Mouse (Mus musculus) gastrocnemius, adult 18-20 months (tissue): ENCODE measurements around the gene Foxe1. TPM values are rescaled to one million over a fixed set of nuclear protein-coding genes. Genes with fewer than 3 reads are reported as not detected.

ENCODE experiments used
- DNase-seq: peaks from one replicate; pipeline ENCODE4 v3.0.0; 2021; ENCODE audit warnings: low spot score
- long read RNA-seq, 2 experiments: library from polyadenylated mRNA; stranded (forward); transcript quantifications; one replicate each; pipeline ENCODE4 v2.0.0; 2021
- total RNA-seq, 2 experiments: library from RNA; stranded (reverse); gene quantifications; 2 replicates each; pipeline ENCODE4 v1.2.3; 2021

The Foxe1 gene
- not detected for total RNA-seq
- long read RNA-seq, experiment 1: 0 reads
- long read RNA-seq, experiment 2: 0 reads

DNA sequence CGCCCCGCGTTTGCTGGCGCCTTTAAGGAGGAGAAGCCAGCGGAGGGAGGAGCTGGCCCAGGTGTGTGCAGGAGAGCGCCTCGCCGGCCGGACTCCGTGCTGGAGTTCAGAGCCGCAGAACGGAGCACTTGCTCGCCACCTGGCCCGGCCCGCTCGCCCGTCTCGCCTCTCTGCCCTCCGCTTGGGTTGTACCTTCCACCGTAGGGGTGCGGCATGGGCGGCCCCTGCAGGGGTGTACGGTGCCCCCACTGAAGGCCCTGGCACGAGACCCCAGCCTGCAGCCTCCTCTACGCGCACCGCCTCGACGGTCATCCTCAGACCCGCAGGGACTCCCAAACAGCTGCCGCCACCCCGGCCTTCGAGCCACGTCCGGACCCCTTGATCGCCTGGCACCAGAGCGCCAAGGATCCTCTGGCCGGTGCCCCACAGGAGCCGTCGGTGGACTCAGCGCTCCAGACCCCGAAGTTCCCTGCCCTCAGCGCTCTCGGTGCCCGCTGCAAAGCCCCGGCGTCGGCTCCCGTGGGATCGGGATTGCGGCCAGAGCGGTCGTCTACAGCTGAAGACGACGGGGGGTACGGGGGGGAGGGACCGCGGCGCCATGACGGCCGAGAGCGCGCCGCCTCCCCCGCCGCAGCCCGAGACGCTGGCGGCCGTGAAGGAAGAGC, at the start of gene Foxe1:
TSS of gene Foxe1 (plus strand) at position 14 of the 665 bp plus-strand sequence.
- DNase-seq: no peak

DNA sequence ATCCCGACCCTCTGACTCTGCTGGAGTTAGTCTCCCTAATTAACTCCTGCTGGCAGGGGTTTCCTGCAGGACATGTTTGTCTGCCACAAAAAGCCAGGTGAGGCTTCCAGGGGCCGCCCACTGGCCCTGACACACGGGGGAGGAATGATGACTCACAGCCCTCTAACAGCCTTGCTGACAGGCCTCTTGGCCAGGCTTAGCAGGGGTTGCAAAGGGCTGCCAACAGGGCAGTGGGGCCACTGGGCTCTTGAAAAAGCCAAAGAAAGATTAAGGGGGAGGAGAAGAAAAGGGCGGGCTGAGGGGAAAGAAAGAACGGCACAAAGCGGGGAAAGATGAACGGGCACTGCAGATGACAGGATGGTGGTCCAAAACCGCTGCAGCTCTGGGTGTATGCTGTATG, 39.3 kb upstream of the Foxe1 start:
- peak; percentile 48 for DNase-seq

DNA sequence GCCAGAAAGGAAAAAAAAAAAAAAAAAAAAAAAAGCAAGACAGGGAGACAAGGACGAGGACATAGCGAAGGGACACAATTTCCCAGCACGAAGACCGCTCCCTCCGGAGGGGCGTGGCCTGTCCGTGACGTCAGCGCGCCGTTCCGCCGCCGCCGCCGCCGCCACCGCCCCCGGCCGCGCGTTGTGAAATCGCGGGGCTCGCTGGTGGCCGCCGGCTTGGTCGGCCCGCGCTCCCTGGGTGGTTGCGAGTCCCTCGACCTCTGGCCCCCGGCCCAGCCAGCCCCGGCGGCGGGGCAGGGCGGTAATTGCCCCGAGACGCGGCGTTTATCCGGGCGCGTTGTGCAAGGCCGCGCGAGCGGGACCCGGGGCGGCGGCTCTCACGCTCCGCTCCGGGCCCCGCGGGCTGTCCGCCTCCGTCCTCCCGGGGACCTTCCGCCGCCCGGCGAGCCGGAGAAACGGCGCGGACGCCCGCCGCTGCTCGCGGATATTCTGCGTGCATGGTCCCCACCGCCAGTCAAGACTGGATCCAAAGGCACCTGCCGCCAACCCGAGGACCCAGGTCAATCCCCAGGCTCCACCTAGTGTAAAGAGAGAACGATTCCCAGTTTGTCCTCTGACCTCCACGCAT, 38.5 kb upstream of the Foxe1 start:
- DNase-seq: peak; percentile 86

DNA sequence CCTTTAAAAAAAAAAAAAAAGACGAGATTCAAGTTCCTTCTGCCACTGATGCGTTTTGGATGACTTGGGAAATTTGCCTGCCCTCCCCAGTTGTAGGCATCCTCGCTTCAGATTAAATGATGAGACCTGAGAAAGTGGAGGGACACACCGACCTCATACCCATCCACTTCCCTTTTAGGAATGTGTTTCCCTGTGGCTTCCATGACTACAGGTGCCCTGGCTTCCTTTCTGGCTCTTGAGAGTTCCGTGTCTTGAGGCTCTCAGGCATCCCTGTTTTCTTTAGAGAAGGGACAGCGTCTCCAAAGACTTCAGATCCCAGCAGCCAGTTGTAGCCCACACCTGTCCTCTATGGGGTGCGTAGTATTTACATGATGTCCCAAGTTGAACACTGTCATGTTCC, 38.0 kb upstream of the Foxe1 start:
- no peak for DNase-seq

DNA sequence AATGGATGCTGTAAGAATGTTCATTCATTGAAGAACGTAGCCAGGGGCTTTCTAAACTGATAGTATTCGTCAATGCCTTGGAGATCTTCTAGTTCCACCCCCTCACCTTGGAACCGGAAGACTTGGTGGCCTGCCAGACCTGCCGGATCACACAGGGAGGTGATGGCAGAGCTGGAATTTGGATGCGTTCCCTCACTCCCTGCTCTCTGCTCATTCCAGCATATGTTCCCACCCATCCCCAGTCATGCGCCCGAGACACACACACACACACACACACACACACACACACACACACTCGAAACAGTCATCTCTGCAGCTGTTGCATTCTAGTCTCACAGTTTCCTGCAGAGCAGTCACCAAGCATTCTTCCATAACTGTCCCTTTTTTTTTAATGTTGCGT, 36.1 kb upstream of the Foxe1 start:
- DNase-seq: peak; percentile 8

DNA sequence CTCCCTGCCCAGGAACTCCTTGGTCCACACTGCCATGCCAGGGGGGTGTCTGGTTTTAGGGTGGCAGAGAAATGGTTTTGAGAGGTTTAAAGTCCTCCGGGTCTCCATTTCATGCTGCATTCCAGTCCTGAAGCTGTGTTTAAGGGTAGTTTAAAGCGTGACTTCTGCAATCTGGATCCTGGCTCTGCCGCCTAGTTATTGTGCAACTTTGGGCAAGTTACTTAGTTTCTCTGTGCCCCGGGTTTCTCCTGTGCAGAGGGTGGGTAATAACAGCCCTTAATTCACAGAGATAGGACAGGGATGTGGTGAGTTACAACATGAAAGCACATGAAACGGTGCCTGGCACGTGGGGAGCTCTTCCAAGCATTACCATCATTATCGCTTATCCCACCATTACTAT, 35.5 kb upstream of the Foxe1 start:
- no peak for DNase-seq

DNA sequence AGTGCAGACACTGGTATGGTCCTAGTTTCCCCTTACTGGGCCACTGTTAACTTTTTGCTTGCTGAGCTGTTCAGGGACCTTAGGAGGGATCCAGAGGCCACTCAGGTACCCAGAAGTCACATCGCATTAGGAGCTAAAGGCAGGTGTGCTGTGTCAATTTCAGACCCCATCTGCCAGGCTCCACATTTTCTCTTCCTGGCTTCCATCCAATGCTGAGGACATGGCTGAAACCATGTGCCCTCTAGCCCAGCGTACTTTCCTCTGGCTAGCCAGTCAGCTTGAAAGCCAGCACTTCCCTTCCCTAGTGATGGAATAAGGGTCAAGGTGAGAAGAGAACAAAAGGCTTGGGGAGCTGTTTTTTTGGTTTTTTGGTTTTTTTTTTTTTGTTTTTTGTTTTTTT, 31.8 kb upstream of the Foxe1 start:
- DNase-seq: no peak

DNA sequence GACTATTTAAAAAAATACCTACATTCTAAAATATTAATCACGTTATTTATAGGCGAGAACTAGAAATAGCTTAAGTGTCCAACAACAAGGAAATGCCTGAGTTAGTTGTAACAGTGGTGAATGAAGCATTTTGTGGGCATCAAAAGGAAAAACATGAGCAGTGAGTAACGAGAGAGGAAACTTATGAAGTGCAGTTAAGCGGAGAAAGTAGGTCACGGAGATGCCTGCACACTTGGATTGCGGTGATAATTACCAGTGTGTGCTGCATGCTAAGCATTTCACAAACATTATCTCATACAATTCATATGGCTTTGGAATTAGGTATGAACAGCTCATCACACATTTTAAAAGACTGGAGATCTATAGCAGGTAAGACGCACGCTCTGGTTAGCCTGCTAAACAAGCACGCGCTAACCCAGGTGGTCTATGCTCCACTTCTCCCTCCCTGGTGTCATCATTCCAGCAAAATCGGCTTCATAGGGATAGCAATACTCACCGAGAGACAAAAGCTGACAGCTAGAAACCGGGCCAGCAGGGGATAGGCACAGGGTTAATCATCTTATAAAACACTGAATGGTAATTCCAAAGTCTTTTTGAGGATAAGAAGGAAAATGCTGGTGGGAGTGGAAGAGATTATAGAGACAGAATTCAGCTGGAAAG, 21.5 kb upstream of the Foxe1 start:
- DNase-seq: no peak

DNA sequence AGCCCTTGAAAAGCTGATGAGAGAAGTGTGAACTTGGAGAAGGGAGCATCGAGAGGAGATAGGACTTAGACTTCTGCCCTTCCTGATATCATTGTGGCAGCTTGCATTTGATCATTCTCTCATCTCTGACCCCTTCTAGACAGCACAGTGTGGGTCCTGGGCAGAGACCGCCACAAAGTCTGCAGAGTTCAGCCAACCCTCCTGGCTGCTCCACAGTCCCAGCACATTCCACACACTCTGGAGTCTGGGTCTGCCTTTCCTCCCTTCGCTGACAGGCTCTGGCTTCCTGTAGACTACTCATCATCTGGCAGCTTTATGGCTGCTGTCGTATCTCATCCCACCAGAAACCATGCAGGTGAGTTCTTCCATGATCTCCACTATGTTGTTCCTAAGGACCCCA, 20.7 kb upstream of the Foxe1 start:
- DNase-seq: no peak

DNA sequence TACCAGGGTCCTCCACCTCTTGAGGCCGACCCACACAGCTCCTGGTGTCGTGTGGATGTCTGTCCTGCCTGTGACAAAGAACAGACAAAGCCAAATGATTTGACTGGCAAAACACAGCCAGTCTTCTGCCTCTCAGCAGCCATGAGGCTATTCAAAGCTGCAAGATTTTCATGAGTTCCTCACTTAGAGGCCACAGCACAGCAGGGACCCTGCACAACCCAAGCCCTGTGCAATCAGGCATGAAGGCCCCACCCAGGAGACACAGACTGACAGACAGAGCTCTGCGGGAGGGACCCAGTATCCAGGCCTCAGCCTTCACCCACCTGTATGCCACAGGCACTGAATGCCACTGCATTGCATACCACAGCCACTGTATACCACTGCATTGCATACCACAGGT, 14.5 kb upstream of the Foxe1 start:
- no peak for DNase-seq

DNA sequence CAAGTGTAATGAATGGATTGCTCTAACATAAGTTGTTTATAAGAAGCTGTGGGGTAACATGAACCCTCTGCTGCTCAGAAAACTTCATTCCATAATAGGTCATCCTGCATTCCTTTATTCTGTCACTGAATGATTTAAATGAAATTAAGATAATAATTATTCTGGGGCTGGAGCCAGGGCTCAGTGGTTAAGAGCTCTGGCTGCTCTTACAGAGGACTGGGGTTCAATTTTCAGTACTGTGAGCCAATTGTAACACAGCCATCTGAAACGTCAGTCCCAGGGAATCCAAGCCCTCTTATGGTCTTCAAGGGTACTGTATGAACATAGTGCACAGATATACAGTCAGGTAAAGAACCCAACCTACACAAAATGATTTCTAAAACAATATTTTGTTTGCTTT, 7.6 kb upstream of the Foxe1 start:
- no peak for DNase-seq

DNA sequence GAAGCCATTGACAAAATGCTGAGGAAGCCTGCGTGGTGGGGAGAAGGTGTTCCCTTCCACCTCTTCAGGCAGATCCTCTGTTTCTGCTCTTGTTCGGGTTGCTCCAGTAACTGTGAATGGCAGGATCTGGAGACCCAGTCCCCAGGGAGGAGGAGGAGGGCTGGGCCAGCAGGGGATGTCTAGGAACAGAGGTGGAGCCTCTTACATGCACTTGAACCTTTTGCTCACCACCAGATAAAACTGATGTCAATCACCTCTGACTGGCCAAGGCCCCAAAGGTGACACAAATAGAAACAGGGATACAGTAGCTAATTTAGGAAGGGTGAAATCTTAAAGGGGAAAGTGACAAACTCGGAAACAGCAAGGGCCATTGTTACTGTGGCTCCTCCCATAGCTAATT, 5.4 kb upstream of the Foxe1 start:
- DNase-seq: no peak

DNA sequence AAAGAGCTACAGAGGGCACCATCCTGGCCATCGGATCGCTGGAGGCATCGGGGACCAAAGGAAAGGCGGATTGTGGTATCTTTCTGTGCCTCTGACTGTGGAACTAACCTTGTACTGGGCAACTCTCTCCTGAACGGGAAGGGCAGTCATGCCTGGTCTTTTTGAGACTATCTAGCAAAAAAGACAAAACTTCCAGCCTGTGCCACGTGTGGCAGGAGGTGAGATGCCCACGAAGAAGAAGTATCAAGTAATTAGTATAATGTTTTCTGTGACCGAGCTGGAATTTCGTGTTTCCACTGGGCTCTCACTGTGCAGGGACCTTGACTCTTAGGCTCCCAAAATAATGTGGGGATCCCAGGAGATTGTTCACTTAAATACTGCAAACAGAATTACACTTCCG, 4.4 kb upstream of the Foxe1 start:
- no peak for DNase-seq

DNA sequence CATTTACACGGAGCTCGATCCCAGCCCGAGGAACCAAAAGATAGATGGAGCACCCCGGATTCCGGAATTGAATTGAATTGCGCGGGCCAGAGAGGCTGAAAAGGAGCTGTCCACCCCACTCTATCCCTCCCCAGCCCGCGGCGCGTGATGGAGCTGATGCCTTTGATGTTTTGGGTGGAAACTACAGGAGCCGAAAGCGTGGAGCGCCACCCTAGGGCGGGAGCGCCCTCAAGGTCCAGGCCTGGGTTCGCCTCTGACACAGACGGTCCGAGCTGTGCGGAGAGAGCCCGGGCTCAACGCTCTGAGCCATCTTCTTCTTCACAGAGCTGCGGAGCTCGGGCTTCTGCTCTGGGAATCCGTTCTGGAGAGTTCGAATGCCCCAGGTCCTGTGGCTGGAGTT, 3.8 kb upstream of the Foxe1 start:
- DNase-seq: no peak

DNA sequence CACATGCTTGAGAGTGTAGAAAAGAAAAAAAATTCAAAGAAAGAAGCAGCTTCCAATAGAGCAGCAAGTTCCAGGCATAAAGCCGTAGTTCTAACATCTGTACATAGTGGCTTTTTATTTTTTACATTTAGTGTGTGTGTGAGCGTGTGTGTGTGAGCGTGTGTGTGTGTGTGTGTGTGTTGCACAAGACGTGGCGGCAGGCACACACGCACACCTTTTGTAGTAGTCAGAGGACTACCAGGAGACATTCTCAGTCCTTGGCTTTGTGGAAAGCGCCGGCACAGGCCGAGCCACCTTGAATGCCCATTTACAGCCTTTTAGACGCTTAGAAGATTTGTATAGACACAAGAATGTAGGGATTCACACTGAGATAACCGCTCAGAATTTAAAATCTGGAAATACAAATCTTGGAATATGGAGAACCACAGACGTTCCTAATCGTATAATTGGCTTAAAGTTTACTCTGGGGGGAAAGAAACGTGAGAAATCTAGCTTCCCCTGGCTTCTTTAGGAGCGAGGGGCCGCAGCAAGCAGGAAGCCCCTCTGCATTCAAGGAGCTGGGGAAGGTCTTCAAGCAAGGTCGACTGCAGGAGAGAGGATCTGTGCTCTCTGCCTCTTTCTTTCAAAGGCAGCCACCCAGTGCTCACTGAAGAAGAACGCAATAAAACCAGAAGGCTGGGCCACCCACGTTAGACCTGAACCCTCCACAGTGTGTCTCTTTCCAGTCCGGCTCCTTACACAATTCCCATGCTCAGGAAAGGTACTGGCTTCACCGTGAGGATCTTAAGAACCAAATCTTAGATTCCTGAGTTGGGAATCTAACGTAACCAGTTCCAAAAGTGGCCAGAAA, 1.4 kb upstream of the Foxe1 start:
- DNase-seq: no peak

DNA sequence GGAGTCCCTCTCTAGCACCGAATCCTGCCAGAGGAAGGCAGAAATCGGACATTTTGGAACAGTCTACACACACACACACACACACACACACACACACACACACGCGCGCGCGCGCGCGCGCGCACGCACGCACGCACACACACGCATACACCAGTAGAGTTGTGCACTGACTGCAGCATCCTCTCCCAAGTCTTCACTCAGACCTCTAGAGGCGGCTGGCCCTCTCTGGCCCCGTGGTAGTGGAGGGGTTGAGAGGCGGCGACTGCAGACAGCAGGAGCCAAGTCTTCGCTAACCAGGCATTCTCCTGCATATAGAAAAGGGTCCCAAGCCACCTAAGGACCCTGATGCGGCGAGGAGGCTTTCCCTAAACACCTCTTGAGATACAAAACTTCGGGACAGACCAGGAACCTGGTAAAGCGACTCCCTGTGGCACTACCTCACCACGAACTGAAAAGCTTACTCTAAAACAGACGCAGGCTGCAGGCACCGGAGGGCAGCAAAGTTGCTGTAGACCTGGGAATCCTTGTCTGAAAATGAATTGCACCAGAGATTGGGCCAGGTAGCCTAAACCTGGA, 610 bp upstream of the Foxe1 start:
- DNase-seq: no peak

DNA sequence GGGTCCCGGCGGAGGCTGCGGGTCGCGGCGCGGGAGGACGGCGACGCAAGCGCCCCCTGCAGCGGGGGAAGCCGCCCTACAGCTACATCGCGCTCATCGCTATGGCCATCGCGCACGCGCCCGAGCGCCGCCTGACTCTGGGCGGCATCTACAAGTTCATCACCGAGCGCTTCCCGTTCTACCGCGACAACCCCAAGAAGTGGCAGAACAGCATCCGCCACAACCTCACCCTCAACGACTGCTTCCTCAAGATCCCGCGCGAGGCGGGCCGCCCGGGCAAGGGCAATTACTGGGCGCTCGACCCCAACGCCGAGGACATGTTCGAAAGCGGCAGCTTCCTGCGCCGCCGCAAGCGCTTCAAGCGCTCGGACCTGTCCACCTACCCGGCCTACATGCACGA, 879 bp downstream of the Foxe1 start:
- no peak for DNase-seq

DNA sequence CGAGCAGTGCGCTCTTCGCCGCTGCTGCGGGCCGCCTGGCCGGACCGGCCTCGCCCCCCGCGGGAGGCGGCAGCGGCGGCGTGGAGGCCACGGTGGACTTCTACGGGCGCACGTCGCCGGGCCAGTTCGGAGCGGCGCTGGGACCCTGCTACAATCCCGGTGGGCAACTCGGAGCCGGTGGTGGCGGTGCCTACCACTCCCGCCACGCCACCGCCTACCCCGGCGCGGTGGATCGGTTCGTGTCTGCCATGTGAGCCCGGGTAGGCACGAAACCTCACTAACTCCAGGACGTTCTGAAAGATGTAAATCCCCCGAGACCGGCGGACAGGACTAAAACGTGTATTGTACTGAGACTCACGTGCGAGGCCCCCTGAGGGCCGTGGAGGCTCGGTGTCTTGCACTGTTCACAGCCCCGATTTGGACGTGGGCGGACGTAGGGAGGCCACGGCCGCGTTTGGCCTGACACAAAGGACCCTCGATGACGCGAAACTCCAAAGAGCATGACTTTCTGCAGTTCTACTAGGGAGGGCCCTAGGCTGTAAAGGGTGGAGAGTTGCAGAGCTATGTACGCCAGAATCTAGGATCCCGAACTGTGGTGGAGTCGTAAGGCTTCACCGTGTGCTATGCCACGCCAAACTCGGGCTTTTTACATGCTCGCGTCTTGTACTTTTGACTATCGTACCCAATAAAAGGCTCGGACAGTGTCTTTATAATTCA, 1.8 kb downstream of the Foxe1 start:
- DNase-seq: no peak

DNA sequence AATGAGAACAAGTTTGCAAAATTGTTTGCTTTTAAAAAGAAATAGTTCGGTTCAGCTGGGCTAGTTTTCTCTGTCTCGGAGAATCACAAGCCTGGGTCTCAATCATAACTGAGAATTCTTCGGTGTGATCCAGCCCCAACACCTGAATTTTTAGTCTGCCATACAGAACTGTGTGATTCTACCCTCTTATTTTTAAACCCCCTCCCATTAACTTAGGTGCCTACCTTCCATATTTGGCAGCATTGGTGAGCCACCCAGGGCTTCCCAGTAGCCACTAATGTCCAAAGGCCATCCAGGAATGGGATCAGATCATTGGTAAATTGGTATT, 2.3 kb downstream of the Foxe1 start:
- no peak for DNase-seq

DNA sequence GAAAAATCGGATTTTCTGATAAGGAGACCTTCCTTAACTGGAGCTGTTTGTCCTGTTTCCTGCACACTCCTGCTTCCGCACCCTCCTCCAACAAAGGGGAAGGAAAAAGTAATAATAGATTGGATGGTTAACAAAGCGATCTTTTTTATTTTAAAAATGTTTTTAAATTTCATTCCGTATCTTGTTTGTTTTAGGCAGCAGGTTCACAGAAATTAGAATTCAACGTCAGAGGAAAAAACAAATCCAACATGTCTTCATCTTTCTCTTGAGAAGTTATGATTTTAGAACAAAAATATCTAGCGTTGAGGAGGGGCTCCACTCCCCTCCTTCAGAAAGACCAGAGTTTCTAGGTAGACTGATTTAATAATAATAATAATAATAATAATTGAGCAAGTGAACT, 2.8 kb downstream of the Foxe1 start:
- DNase-seq: no peak

DNA sequence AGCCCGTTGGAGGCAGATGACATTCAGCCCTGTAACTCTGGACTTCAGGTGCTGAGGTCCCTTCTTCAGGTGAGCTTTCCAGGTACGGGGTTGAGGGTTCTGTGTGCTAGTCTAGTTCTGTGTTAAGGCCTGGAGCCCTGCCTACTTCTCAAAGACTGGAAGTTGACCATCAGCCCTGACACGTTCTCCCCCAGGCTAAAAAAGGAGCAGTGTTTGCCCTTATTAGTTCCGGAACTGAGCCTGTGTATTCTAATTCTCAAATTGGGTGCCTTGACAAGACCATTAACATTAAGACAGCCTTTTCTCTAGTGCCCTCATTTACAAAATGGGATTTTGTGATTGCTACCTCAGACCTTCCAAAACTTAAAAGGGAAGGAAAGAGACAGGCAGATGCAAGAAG, 3.7 kb downstream of the Foxe1 start:
- no peak for DNase-seq
